Mouse (Mus musculus) lung, embryonic 14.5 days (tissue): ENCODE data around the gene Nphp1. TPM values are rescaled to one million over a fixed set of nuclear protein-coding genes. Genes with fewer than 3 reads are reported as not detected.

Experiments
- ATAC-seq: fragments of 200-750 bp; cut with Nextera tagmentation; 2 replicates; pipeline ENCODE4 v1.8.0; 2017; ENCODE audit warnings: mild to moderate bottlenecking, moderate TSS enrichment, moderate library complexity; ENCODE audit not compliant: insufficient read depth
- DNase-seq: peaks from one replicate; pipeline ENCODE4 v3.0.0-alpha.2; 2015
- H3K27ac ChIP-seq: fragments of 300-500 bp; sonication (generic); 2 replicates; pipeline ENCODE4 v1.5.1; 2014; ENCODE audit warnings: low read depth, mild to moderate bottlenecking, moderate library complexity
- H3K27me3 ChIP-seq: fragments of 300-500 bp; sonication (generic); 2 replicates; pipeline ENCODE4 v1.6.1; 2014; ENCODE audit warnings: low read length, control low read depth; ENCODE audit not compliant: insufficient read depth
- H3K36me3 ChIP-seq: fragments of 300-500 bp; sonication (generic); 2 replicates; pipeline ENCODE4 v1.6.1; 2014; ENCODE audit warnings: control low read depth; ENCODE audit not compliant: insufficient read depth
- H3K4me1 ChIP-seq: fragments of 300-500 bp; sonication (generic); 2 replicates; pipeline ENCODE4 v1.6.1; 2014; ENCODE audit warnings: antibody characterized with exemption, control low read depth; ENCODE audit not compliant: insufficient read depth
- H3K4me2 ChIP-seq: fragments of 300-500 bp; sonication (generic); 2 replicates; pipeline ENCODE4 v1.6.1; 2014; ENCODE audit warnings: mild to moderate bottlenecking
- H3K4me3 ChIP-seq: fragments of 300-500 bp; sonication (generic); 2 replicates; pipeline ENCODE4 v1.5.1; 2014; ENCODE audit warnings: low read depth, low read length
- H3K9ac ChIP-seq: fragments of 300-500 bp; sonication (generic); 2 replicates; pipeline ENCODE4 v1.6.1; 2014
- H3K9me3 ChIP-seq: fragments of 300-500 bp; sonication (generic); 2 replicates; pipeline ENCODE4 v1.6.1; 2016; ENCODE audit warnings: low read depth, low read length, control low read depth
- CTCF ChIP-seq: IDR thresholded peaks from 2 replicates; pipeline ENCODE4 v1.5.1; 2016; ENCODE audit warnings: antibody characterized with exemption, low read depth
- WGBS: fragments of 180-500 bp; shearing (Covaris S2); extraction: QIAGEN DNeasy Blood & Tissue Kit; methylation state at CpG from one replicate; pipeline ENCODE4 v1.1.7; 2014; 5-methylcytosine and 5-hydroxymethylcytosine counted together
- polyA plus RNA-seq: library from polyadenylated mRNA; unstranded; fragments of >200 nt; fragmentation: Nextera tagmentation; extraction: Ambion mirVana; gene quantifications from 2 replicates; pipeline ENCODE4 v1.2.1, GENCODE M21; 2014

The Nphp1 gene
- polyA plus RNA-seq, 1 experiment from 2014 or later, result 31.1 TPM

DNA sequence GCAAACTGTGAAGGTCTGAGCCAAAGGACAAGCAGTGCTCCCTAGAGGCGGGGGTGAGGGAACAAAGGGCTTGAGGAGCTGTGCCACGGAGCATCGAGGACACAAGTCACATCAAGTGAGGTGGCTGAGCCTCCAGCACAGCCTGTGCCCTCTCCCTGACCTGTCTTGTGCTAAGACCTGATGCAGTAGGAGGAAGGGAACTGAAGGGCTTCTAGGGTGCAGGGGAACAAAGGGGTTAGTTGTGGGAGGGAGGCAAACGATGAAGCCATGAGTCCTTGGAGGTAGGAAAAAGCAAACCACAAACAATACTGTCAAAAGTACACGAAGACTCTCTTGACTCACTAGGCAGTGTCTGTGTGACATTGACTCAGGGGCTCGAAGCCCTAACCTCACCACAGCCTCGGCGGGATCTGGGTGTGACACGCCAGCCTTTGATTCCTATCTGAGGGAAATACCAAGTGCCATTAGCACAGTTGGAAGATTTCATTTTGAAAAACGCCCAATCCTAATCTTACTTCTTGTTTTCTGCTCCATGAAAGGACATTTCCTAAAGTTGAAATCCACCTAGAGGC is 28.2 kb downstream of the Nphp1 start:
- peaks cover 34% of the 10 kb centered on the region; the same call in 1 of the 2 replicates for H3K36me3 ChIP-seq

DNA sequence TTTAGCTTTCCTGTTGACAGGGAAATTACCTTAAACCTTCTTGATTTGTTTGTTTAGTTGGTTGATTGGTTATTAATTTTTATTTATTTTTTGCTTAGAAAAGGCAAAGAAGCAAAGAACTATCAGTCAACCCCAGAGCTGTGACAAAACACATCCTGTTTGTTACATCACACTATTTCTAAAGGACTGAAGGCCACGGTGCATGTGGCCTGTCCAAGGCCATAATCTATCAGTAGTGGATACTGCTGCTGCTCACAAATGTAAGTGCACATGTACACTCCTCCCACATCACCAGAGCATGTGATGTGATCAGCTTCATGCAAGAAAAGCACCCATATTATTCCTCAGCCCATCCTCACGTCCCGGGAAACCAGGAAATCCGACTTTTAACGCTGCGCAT is 28.7 kb downstream of the Nphp1 start:
- Histone ChIP-seq H3K36me3 (peaks cover 33% of the 10 kb centered on the region; the same call in 1 of the 2 replicates), H3K9me3 (no peaks in the 10 kb centered on the region), H3K4me2 (no peak overlapping the region), H3K27ac (no peak overlapping the region), H3K4me1 (no peaks in the 10 kb centered on the region), H3K27me3 (no peaks in the 10 kb centered on the region), H3K9ac (no peak overlapping the region), H3K4me3 (no peak overlapping the region)
- DNase-seq (no peak), ATAC-seq (no peak)
- 86% methylated on average over 6 of the region's 6 CpGs for WGBS
- no peak for TF ChIP-seq CTCF

More for the DNA sequence above, 28.2 kb downstream of the Nphp1 start:
- ATAC-seq (no peak), DNase-seq (no peak)
- H3K27ac ChIP-seq, result no peak overlapping the region
- H3K4me2 ChIP-seq, result no peak overlapping the region
- H3K9me3 ChIP-seq, result no peaks in the 10 kb centered on the region
- H3K4me3 ChIP-seq, result no peak overlapping the region
- no peaks in the 10 kb centered on the region for H3K27me3 ChIP-seq
- no peak for TF ChIP-seq CTCF
- no peak overlapping the region for H3K9ac ChIP-seq
- no peaks in the 10 kb centered on the region for H3K4me1 ChIP-seq
- 66% methylated on average over 10 of the region's 10 CpGs for WGBS

DNA sequence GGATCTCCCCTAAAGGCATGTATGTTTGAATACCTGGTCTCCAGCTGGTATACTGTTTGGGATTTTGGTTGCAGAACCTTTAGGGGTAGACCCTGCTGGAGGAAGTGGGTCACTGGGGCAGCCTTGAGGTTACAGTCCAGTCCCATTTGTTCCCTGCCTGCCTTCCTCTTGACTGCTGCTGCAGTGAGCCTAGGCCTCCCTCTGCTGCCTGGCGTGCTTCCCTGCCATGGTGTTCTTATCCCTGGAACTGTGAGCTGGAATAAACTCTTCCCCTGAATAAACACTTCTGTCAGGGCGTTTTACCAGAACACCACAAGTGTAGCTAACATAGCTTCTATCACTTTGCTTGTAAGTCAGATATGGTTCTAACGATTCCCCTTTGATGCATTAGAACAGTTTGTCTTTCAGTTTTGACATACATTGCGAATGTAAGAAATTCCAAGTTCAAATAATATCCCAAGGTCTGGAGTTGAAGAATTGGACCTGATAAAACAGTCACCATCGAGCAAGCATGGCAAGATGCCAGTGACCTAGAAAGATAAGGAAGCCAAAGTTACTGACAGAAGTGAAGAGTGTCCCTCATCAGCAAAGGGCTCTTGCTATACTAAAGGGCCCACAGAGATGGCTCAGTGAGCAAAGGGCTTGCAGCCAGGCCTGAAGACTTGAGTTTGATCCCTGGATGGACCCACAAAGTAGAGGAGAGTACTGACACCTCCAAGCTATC is 29.4 kb downstream of the Nphp1 start:
- H3K27me3 ChIP-seq, result no peaks in the 10 kb centered on the region
- H3K4me3 ChIP-seq, result no peak overlapping the region
- no peak overlapping the region for H3K9ac ChIP-seq
- H3K4me2 ChIP-seq, result no peak overlapping the region
- H3K27ac ChIP-seq, result no peak overlapping the region
- 58% methylated on average over 5 of the region's 5 CpGs for WGBS
- peaks cover 31% of the 10 kb centered on the region; the same call in 1 of the 2 replicates for H3K36me3 ChIP-seq
- DNase-seq (no peak), ATAC-seq (no peak)
- H3K4me1 ChIP-seq, result no peaks in the 10 kb centered on the region
- TF ChIP-seq CTCF, result no peak
- H3K9me3 ChIP-seq, result no peaks in the 10 kb centered on the region

DNA sequence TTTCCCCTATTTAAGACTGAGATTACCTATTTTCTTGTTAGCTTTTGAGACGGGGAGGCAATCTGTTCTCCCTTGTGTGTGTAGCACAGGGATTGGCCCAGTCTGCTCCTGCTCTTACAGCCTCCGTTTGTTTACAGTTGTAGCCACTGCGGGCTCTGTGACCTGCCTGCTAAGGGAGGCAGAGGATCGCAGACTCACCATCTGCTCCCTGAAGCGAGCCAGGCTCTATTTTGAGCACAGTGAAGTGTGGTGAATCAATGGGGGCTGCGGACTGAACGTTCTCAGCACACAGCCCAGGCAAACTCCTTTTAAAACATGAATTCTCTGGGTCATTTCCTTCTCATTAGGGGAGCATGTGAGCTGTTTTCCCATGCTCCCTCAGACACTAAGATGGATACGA is 31.5 kb downstream of the Nphp1 start:
- ATAC-seq, result no peak
- H3K9me3 ChIP-seq, result no peaks in the 10 kb centered on the region
- TF ChIP-seq CTCF, result no peak
- H3K4me2 ChIP-seq, result no peak overlapping the region
- peaks cover 20% of the 10 kb centered on the region; the same call in 1 of the 2 replicates for H3K36me3 ChIP-seq
- H3K9ac ChIP-seq, result no peak overlapping the region
- 31% methylated on average over 8 of the region's 8 CpGs for WGBS
- H3K27me3 ChIP-seq, result no peaks in the 10 kb centered on the region
- no peak overlapping the region for H3K27ac ChIP-seq
- DNase-seq, result no peak
- no peaks in the 10 kb centered on the region for H3K4me1 ChIP-seq
- no peak overlapping the region for H3K4me3 ChIP-seq

DNA sequence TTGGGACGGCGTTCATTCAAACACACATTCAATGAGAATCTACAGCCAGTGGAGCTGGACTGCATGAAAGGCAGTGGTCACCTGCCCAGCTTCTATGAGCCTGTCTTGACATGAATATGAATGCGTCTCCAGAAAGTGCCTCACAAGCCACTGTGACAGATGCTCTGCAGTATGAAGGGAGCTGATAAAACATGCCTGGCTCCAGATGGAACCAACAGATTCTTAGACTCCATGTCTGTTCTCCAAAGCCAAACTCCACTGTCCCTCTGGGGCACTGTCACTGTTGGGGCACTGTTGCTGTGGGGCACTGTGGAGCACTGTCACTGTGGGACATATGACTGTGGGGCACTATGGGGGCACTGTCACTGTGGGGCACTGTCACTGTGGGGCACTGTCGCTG is 34.6 kb downstream of the Nphp1 start:
- Histone ChIP-seq H3K9ac (no peak overlapping the region), H3K9me3 (no peaks in the 10 kb centered on the region), H3K4me1 (no peaks in the 10 kb centered on the region), H3K27ac (no peak overlapping the region), H3K27me3 (no peaks in the 10 kb centered on the region), H3K4me3 (no peak overlapping the region), H3K4me2 (no peak overlapping the region), H3K36me3 (no peaks in the 10 kb centered on the region; the same call in 1 of the 2 replicates)
- DNase-seq (no peak), ATAC-seq (no peak)
- no peak for TF ChIP-seq CTCF
- 96% methylated on average over 4 of the region's 4 CpGs for WGBS

DNA sequence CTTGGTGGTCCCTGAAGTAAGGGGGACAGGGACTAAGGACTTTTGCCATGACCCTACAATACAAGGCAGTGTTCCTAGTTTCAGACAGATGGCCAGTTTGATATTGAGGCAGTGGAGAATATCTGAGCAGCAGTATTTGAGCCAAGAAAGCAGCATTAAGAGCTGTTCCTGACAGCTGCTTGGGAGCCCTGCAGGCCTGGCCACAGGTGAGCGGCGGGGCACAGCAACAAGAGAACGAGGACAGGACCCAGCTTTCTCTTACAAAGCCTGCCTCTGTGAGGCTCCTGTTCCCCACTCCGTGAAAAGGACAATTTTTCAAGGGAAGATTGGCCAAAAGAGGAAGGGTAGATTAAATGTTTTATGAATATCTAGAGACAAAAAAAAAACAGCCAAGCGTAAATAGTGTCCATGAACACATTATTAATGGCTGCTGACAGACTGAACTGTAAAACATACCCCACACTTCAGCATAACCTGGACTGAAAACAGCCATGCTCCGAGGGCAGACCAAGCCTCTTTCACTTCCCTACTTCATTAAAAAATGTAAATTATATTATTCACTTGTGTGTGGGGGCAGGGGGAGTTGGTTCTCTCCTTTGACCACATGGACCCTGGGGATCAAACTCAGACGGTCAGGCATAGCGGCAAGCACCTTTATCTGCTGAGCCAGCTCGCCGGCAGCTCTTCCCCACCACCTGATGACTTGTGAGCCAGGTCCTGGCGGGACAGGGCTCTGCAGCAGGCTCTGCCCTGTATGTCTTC is 36.7 kb downstream of the Nphp1 start:
- no peak overlapping the region for H3K4me2 ChIP-seq
- TF ChIP-seq CTCF, result no peak
- ATAC-seq (no peak), DNase-seq (no peak)
- no peaks in the 10 kb centered on the region for H3K36me3 ChIP-seq
- no peak overlapping the region for H3K27ac ChIP-seq
- H3K4me3 ChIP-seq, result no peak overlapping the region
- H3K9ac ChIP-seq, result no peak overlapping the region
- 57% methylated on average over 11 of the region's 11 CpGs for WGBS
- no peaks in the 10 kb centered on the region for H3K4me1 ChIP-seq
- H3K27me3 ChIP-seq, result no peaks in the 10 kb centered on the region
- H3K9me3 ChIP-seq, result no peaks in the 10 kb centered on the region

DNA sequence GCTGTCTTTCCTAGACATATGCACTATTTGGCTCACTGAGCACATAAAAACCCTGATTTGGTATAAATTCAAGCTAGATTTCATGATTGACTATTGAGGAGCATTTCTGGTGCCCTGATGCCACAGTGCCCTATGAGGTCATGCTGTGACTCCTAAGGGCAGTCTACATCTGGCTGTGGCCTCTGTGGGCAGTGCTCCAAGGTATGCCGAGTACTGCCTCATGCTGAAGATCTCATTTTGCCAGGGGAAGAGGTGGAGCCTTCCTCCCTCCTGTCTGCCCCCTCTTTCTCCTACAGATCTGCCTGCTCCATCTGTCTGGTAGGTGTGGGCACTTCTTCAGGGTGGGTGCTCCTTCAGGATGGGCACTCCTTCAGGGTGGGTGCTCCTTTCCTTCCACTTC is 39.3 kb downstream of the Nphp1 start:
- Histone ChIP-seq H3K36me3 (no peaks in the 10 kb centered on the region), H3K9ac (no peak overlapping the region), H3K27me3 (no peaks in the 10 kb centered on the region), H3K4me2 (no peak overlapping the region), H3K9me3 (no peaks in the 10 kb centered on the region), H3K27ac (no peak overlapping the region), H3K4me1 (no peaks in the 10 kb centered on the region), H3K4me3 (no peak overlapping the region)
- no peak for DNase-seq
- no peak for ATAC-seq
- WGBS, result 64% methylated on average over 1 of the region's 1 CpGs
- no peak for TF ChIP-seq CTCF
